Mouse (Mus musculus): ENCODE data around the gene Tubb5.

Tubb5 gene

GRCm38 (mm10) chr17:35795656-35796055 lies 42.5 kb downstream of the Tubb5 start:
- no peak for DNase-seq (ENCODE audit: low read depth, low spot score)

DNA sequence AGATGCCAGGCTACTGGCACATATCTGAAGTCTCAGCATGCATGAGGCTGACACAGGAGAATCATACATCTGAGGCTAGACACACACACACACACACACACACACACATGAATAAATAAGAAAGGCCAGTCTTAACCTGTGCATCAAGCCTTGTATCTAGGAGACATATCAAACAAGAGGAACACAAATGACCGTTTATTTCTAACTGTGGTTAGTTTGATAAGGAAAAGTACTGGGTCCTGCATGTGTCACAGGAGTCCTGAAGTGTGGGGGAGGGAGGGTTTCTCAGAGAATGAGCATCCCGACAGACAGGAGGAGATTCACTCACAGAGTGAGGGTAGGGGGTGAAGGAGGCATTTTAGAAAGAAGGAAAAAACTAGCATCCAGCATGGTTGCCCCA lies 43.0 kb downstream of the Tubb5 start:
- DNase-seq (ENCODE audit: low read depth, low spot score) = no peak

GRCm38 (mm10) chr17:35792837-35793236 lies 45.3 kb downstream of the Tubb5 start:
- DNase-seq (ENCODE audit: low read depth, low spot score) = no peak

DNA sequence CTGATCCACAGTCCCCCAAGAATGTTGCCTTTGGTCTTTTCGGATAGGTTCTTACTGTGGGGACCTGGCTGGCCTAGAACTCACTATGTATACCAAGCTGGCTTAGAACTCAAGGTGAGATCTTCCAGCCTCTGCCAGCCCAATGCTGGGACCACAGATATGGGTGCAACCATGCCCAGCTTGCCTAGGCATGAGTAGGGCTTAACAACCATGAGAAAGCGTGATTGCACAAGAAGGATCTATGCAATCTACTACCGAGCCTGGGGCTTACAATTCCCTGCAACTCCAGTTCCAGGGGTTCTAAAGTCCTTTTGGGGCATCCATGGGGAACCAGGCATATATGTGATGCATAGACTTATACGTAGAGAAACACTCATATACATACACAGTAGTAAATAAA lies 47.2 kb downstream of the Tubb5 start:
- no peak for DNase-seq (ENCODE audit: low read depth, low spot score)

DNA sequence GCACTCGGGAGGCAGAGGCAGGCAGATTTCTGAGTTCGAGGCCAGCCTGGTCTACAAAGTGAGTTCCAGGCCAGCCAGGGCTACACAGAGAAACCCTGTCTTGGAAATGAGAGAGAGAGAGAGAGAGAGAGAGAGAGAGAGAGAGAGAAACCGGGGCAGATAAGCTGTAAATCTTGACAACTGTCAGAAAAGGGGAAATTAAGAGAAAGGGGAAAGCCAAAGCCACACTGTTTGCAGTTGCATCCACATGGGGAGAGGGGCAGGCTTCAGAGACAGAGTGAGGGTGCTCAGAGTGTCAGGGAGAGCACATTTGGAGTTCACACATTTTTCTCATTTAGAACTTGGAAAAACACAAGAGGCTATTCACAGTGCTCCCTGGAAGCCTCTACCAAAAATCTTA lies 50.1 kb downstream of the Tubb5 start:
- DNase-seq (ENCODE audit: low read depth, low spot score) = no peak

DNA sequence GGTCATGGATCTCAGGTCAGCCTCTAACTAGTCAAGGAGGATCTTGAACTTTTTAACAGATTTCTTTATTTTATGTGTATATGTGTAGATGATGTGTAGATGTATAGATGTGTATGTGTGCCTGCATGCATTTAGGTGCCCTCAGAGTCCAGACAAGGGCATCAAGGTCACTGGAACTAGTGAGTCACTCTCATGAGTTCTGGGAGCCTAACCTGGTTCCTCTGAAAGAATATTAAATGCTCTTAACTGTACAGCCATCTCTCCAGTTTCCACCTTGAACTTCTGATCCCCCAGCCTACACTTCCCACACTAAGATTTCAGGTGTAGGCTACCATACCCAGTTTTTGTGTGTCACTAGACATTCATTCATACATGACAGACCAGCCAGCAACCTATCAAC lies 50.6 kb downstream of the Tubb5 start:
- DNase-seq (ENCODE audit: low read depth, low spot score) = no peak

- no peak for DNase-seq (ENCODE audit: low read depth, low spot score)
Observed at GRCm38 (mm10) chr17:35785140-35785539, 53.0 kb downstream of the Tubb5 start.

GRCm38 (mm10) chr17:35783944-35784343 lies 54.2 kb downstream of the Tubb5 start:
- DNase-seq (ENCODE audit: low read depth, low spot score) = peak; percentile 8

Data from mesoderm, embryonic 11.5 days (tissue).